Mouse (Mus musculus) kidney, adult 2 months (tissue): ENCODE results near the gene Mecom. TPM values are rescaled to one million over a fixed set of nuclear protein-coding genes. Genes with fewer than 3 reads are reported as not detected.
A peak's percentile ranks its signal among the peaks of the same experiment; 100 is the strongest.

Experiments
- DNase-seq: peaks from one replicate; pipeline ENCODE4 v3.0.0; 2021
- H3K27ac ChIP-seq: fragments of 200-500 bp; 2 replicates; pipeline ENCODE4 v1.5.1; 2012; ENCODE audit warnings: low read depth, low read length, control low read depth, inconsistent platforms; ENCODE audit not compliant: insufficient read depth
- H3K27me3 ChIP-seq: fragments of 200-500 bp; replicated peaks from 2 replicates; pipeline ENCODE4 v1.6.1; 2012; ENCODE audit warnings: mild to moderate bottlenecking, moderate library complexity, low read length, inconsistent platforms; ENCODE audit not compliant: control insufficient read depth, insufficient read depth
- H3K36me3 ChIP-seq: fragments of 200-500 bp; 2 replicates; pipeline ENCODE4 v1.6.1; 2012; ENCODE audit warnings: mild to moderate bottlenecking, moderate library complexity, low read length, inconsistent platforms; ENCODE audit not compliant: control insufficient read depth, insufficient read depth
- H3K4me1 ChIP-seq: fragments of 200-500 bp; 2 replicates; pipeline ENCODE4 v1.6.1; 2011; ENCODE audit warnings: low read length; ENCODE audit not compliant: control insufficient read depth, insufficient read depth
- H3K4me3 ChIP-seq: fragments of 200-500 bp; 2 replicates; pipeline ENCODE4 v1.5.1; 2011; ENCODE audit warnings: mild to moderate bottlenecking, low read depth, low read length, control low read depth; ENCODE audit not compliant: insufficient read depth
- CTCF ChIP-seq: fragments of 200-500 bp; conservative IDR thresholded peaks from 2 replicates; pipeline ENCODE4 v1.5.1; 2011; ENCODE audit warnings: low read depth, mild to moderate bottlenecking, control low read depth, low read length, moderate library complexity, mixed read lengths; ENCODE audit not compliant: insufficient read depth, insufficient read length
- POLR2A ChIP-seq: fragments of 200-500 bp; IDR thresholded peaks from one replicate; pipeline ENCODE4 v1.6.1; 2011; ENCODE audit warnings: low read depth, low read length, control low read depth
- WGBS: fragments of 180-500 bp; shearing (Covaris S2); methylation state at CpG from one replicate; pipeline ENCODE4 v1.1.7; 2018; 5-methylcytosine and 5-hydroxymethylcytosine counted together
- polyA plus RNA-seq: library from polyadenylated mRNA; depleted of rRNA; stranded (reverse); fragments of >200 nt; gene quantifications from 2 replicates; pipeline ENCODE4 v1.2.3, GENCODE M21; 2012

Gene Mecom
- polyA plus RNA-seq, 1 experiment, result 12.9 TPM

DNA sequence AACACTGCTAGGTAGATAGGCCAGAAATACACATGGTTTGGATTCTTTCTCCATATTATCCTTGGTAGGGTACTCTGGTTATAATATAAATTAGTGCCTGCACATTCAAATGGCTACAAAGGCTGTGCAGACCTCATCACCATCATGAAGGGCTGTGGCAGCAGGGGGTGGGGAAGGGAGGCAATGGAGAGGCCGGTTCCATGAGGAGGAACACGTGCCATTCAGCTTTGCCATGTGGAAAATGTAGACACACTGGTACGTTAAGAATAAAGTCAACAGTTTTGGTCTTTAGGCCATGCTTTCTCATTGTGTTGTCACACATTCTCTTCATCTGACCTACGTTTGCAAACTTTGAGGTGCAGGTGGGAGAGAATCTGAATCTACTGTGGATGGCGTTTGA is 264.2 kb downstream of the Mecom start:
- peaks cover 3% of the 10 kb centered on the region; the same call in 1 of the 2 replicates for H3K4me1 ChIP-seq
- 82% methylated on average over 5 of the region's 5 CpGs for WGBS
- no peak for DNase-seq

DNA sequence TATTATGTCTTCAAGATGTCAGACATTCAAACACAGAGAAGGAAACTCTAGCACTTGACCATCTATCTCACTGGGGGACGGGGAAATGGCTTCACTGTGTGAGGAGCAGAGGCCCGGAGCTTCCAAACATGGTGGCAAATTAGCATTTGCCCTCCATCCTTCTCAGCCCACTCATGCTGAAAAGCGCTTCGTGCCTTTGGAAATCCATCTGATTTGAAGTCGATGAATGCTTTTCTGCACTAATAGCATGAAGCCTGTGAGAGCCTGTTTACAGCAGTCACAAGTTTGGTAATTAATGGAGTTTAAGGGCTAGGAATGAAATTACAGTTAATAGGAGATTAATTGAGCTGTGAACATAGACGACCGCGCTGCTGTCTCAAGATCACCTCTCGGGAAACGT is 270.2 kb downstream of the Mecom start:
- H3K27me3 ChIP-seq, result no peaks in the 10 kb centered on the region
- WGBS, result 49% methylated on average over 10 of the region's 10 CpGs
- no peak overlapping the region for H3K27ac ChIP-seq
- TF ChIP-seq CTCF, result no peak
- no peaks in the 10 kb centered on the region for H3K36me3 ChIP-seq
- H3K4me3 ChIP-seq, result no peak overlapping the region
- peak; percentile 9 for DNase-seq
- H3K4me1 ChIP-seq, result 0 out of 2 replicates have a peak, but pooled peaks cover 3% of the 10 kb centered on the region

More for the DNA sequence above, 264.2 kb downstream of the Mecom start:
- Histone ChIP-seq H3K36me3 (no peaks in the 10 kb centered on the region), H3K27me3 (no peaks in the 10 kb centered on the region), H3K4me3 (no peak overlapping the region), H3K27ac (no peak overlapping the region)
- TF ChIP-seq CTCF (no peak), POLR2A (no peak)

DNA sequence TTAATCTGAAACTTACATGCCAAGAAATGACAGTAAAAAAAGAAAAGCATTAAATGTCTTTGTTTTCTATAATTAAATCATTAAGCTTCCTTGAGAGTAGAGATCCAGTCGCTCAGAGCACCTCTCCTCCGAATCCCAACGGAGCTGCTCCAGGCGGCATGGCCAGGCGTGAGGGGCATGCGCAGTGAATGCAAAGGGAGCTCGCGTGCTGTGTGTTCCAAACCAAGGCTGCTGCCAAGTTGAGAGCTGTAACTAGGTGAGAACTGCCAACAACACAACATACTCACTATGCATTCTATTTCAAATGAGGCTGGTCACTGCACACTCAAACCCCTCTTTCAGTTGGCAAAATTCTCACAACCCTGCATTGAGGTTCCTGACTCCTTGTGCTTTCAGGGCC is 271.7 kb downstream of the Mecom start:
- no peak for DNase-seq
- H3K36me3 ChIP-seq, result no peaks in the 10 kb centered on the region
- WGBS, result 94% methylated on average over 8 of the region's 8 CpGs
- TF ChIP-seq POLR2A (no peak), CTCF (no peak)
- H3K27me3 ChIP-seq, result no peaks in the 10 kb centered on the region
- no peak overlapping the region for H3K27ac ChIP-seq
- no peak overlapping the region for H3K4me3 ChIP-seq
- H3K4me1 ChIP-seq, result 0 out of 2 replicates have a peak, but pooled peaks cover 3% of the 10 kb centered on the region

DNA sequence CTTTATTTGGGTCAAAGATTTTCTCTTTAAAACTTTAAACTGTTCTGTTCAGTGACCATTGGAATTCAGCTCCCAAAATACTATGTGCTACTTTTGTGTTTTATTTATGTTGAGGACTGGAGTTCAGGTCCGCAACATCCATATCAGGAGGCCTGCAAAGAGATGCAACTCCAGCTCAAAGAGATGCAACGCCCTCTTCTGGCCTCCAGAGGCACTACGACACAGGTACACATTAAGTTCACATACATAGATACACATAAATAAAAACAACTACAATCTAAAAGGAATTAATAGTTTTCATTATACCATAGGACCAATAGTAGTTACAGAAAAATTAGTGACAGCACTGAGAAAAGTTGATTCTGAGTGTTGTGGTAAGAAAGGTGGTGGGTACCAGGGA is 278.6 kb downstream of the Mecom start:
- Histone ChIP-seq H3K36me3 (no peaks in the 10 kb centered on the region), H3K4me3 (no peak overlapping the region), H3K27me3 (no peaks in the 10 kb centered on the region), H3K4me1 (0 out of 2 replicates have a peak, but pooled peaks cover 3% of the 10 kb centered on the region), H3K27ac (no peak overlapping the region)
- TF ChIP-seq POLR2A (no peak), CTCF (peak; percentile 27; the same call in 1 of the 2 replicates)
- WGBS, result 78% methylated on average over 3 of the region's 3 CpGs
- DNase-seq, result no peak

DNA sequence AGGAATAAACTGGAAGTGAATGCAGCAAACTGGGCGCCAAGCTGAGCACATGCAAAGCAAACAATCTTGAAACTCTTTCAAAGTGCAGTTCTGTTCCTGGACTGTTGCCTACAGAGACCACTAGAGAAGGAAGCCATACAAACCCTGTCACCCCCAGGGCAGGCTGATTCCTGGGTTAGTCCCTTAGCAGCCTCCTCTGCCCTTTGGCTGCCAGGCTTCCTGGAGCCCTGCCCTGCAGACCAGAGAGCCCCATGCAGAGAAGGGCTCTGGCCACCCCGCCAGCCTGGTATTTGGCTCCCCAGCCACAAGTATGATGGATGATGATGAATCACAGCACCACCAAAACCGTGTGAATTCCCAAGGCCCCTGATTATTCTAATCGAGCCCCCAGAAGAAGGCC is 286.9 kb downstream of the Mecom start:
- Histone ChIP-seq H3K4me1 (no peaks in the 10 kb centered on the region), H3K36me3 (no peaks in the 10 kb centered on the region), H3K27me3 (no peaks in the 10 kb centered on the region), H3K27ac (no peak overlapping the region), H3K4me3 (no peak overlapping the region)
- 57% methylated on average over 4 of the region's 4 CpGs for WGBS
- TF ChIP-seq POLR2A (no peak), CTCF (no peak)
- DNase-seq, result no peak

DNA sequence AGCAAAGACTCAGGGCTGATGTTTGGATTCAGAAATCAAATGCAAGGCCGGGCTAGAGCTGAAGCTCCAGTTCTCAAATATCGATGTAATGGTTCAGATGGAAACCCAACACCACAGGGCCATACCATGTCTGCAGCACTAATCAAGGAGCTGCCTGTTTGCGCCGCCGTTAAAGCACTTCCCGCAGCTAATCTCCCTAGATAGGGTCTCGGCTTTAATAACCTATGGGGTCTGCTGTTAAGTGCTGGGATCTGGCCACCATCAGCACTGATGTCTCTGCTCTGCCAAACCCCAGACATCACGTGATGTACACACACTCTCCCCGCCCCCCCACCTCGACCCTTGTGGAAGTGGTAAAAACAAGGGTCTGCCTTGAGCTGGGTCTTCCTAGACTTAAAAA is 289.4 kb downstream of the Mecom start:
- Histone ChIP-seq H3K36me3 (no peaks in the 10 kb centered on the region), H3K4me1 (no peaks in the 10 kb centered on the region), H3K27ac (no peak overlapping the region), H3K4me3 (no peak overlapping the region), H3K27me3 (no peaks in the 10 kb centered on the region)
- no peak for DNase-seq
- TF ChIP-seq CTCF, result no peak
- no peak for TF ChIP-seq POLR2A
- 55% methylated on average over 10 of the region's 10 CpGs for WGBS

DNA sequence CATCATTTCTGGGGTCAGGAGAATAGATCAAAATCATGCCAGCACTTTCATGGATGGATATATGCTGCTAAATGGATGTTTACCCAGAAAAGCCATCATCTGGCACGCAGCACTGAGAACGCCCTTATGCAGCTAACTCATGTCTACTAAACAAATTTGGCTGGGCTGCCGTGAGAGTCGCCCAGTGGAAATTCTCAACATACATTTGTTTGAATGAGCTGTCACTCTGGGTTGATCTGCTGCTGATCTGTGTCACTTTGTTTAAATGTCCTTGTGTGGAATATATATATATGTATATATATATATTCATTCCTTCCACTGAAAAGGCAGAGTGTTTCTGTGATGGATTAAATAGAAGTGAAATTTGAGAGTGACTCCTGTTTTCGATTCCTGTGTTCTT is 290.0 kb downstream of the Mecom start:
- WGBS, result 91% methylated on average over 5 of the region's 5 CpGs
- no peaks in the 10 kb centered on the region for H3K36me3 ChIP-seq
- H3K4me3 ChIP-seq, result no peak overlapping the region
- no peak for DNase-seq
- no peaks in the 10 kb centered on the region for H3K4me1 ChIP-seq
- no peak for TF ChIP-seq CTCF
- TF ChIP-seq POLR2A, result no peak
- no peak overlapping the region for H3K27ac ChIP-seq
- no peaks in the 10 kb centered on the region for H3K27me3 ChIP-seq

DNA sequence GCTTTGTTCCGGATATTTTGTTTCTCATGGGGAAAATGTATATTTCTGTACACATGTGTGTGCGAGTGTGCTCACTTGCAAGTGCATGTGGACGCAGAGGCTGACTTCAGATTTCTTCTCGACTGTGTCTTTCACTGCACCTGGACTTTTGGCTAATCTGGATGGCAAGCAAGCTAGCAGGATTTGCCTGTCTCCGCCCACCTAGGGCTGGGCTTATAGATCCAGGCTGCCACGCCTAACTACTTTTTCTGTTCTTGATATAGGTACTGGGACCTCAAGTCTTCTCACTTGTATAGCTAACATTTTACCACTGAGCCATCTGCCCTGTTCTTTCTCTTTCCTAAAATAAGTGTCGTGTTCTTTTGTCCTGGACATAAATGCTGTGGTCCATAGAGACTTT is 290.9 kb downstream of the Mecom start:
- WGBS, result 90% methylated on average over 7 of the region's 7 CpGs

More for the DNA sequence above, 290.9 kb downstream of the Mecom start:
- H3K4me1 ChIP-seq, result no peaks in the 10 kb centered on the region
- H3K4me3 ChIP-seq, result no peak overlapping the region
- DNase-seq, result no peak
- H3K27ac ChIP-seq, result no peak overlapping the region
- H3K27me3 ChIP-seq, result no peaks in the 10 kb centered on the region
- TF ChIP-seq CTCF, result no peak
- no peaks in the 10 kb centered on the region for H3K36me3 ChIP-seq
